Mouse (Mus musculus): ENCODE results near the gene Hist1h2bk.

The Hist1h2bk gene

GRCm38 (mm10) chr13:22035267-22036148 is at the start of gene Hist1h2bk, which contains the start of gene Hist1h2ah:
Gene Hist1h2bk (plus strand): TSS chr13:22035870.
Gene Hist1h2ah (minus strand): TSS chr13:22035568.
- peak; percentile 98 for DNase-seq

GRCm38 (mm10) chr13:21992550-21992949 is 43.1 kb upstream of the Hist1h2bk start:
- DNase-seq = no peak

DNA sequence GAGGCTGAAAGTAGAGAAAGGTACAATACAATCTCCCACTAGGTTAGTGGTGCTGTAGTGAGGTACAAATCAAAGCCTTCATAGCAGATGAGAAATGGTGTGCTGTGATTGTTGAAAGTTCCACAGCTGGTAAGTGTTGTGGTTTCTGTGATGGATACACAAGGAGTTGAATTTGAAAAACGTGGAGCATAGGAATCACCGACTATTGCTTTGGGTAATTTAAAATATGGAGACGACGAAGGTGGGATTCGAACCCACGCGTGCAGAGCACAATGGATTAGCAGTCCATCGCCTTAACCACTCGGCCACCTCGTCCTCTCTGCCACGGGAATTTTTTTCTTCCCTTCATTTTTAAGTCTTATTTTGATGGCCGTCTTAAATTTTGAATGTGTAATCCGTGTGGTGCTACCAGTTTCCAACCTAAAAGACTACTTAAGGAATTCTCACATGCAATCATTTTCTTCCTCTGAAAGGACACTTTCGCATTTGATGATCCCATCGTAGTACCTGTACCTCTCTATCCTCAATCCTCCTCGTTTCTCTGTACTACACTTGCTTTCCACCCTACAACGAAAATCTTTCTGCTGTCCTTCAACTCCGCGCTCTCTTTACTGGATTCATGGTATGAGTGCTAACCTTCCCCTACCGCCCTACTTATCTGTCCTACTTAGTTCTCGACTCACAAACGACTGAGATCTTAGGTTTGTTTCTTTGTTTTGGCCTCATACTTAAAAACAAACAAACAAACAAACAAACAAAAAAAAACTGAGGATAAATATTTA is 41.5 kb upstream of the Hist1h2bk start:
- DNase-seq = no peak

- DNase-seq = no peak
Measured at GRCm38 (mm10) chr13:21994896-21995295, 40.8 kb upstream of the Hist1h2bk start.

GRCm38 (mm10) chr13:21995331-21995914 is 40.2 kb upstream of the Hist1h2bk start:
- DNase-seq = peak; percentile 89

GRCm38 (mm10) chr13:21996101-21996839 is 39.4 kb upstream of the Hist1h2bk start:
- no peak for DNase-seq

GRCm38 (mm10) chr13:21996840-21997185 is 38.9 kb upstream of the Hist1h2bk start:
- peak; percentile 86 for DNase-seq

- DNase-seq = peak; percentile 75
Measured at GRCm38 (mm10) chr13:21997201-21997820, 38.4 kb upstream of the Hist1h2bk start.

DNA sequence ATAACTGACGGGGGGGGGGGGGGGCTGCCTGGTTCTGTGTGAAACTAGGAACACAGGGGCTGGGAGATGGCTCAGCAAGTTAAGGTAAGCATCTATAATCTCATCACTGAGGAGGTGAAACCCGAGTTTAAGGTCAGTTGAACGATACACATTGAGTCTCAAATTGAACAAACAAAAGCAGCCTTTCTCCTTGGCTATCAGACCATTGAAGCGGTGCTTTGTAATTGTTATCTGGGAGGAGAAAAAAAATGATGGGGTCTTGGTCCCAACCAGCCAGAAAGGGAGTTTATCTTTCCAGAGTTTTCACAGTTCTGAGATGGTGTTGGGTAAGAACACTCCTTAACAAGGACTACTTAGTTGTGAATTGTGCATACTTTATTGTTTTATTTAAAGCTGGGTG is 37.8 kb upstream of the Hist1h2bk start:
- no peak for DNase-seq

- no peak for DNase-seq
Measured at GRCm38 (mm10) chr13:21998412-21998811, 37.3 kb upstream of the Hist1h2bk start.

DNA sequence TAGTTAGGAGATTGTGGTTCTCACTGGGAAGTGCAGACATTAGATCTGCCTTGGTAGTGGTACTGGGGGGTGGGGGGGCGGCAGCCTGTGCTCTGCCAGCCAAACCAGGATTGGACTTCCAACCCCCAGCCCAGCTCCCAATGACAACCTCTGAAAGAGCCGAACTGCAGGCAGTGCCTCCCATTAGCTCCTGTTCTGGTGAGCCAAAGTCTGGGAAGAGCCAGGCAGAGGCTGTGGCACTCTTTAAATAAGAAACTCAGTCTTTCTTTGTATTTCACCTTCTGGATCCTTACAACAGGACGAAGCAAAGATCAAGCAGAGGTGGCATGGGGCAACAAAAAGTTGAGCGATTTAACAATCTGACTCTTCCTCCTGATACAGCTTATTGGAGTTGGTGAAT is 36.5 kb upstream of the Hist1h2bk start:
- DNase-seq = no peak

- no peak for DNase-seq
Measured at GRCm38 (mm10) chr13:22001346-22001745, 34.3 kb upstream of the Hist1h2bk start.

DNA sequence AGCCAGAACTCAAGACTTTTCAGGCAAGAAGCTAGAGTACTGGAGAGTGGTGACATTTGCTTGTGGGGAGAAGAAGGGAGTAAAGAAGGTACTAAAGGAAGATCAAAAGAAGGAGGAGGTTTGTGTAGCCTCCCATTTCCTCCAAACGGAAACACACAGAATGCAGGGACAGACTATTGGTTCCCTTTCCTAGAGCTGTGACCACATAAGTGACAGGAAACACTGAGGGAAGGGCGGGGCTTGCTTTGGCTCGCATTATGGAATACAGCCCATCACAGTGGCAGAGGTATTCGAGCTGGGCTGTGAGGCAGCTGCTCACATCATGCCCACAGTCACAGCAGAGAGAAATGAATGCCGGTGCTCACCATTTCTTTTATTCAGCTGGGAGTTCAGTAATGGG is 33.8 kb upstream of the Hist1h2bk start:
- DNase-seq = peak; percentile 74

- DNase-seq = peak; percentile 92
Measured at GRCm38 (mm10) chr13:22005605-22006333, 29.9 kb upstream of the Hist1h2bk start.

DNA sequence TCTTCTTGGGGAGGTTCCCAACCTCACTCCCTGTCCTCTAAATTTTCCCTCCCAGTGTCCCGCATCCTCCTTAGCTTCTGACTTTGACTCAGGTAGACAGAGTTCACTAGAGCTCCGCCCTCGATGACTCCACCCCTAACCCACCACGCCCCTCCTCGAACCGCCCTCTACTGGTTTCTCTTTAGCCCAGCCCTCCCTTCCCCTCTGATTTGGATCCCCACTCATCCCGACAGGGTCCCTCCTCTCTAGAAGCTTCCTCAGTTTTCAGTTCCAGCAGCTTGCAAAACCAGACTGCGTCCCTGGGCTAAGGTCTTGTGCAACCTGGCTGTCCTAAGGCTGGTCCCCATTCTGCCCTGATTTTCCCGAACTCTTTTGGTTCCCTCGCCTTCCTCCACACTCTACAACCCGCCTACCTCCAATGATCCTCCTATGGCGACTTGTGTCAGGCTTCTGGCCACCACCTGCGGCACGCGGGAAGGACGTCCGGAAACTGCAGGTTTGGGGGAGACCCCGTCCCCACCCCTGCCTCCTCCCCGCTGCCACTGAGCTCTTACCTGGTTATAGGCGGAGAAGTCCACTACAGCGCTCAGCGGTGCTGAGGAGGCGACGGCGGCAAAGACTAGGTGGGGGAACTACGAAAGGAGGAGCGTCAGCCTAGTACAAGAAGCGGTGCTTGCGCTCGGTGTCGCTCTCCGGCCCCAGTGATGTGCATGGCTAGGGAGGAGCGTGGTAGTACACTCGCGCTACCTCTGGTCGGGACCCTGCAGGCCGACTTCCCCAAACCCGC is 29.1 kb upstream of the Hist1h2bk start:
- DNase-seq = peak; percentile 96

DNA sequence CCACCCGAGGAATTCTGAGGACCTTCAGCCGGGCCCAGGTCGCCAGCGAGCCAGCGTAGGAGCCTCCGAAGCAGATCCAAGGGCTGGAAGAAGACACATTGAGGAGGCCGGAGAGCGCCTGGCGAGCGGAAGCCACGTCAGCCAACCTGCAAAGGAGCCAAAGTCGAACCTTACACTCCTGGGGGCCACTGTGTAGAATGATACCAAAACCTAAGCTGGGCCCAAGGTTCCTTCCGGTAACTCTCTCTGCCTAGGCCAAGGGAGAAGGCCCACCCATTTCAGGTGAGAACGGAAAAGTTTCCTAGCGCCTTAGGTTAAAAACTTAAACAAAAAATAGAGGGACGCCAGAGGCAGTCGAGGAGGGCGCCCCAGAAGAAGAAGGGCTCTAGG is 28.6 kb upstream of the Hist1h2bk start:
- DNase-seq = peak; percentile 75

GRCm38 (mm10) chr13:22007872-22008271 is 27.8 kb upstream of the Hist1h2bk start:
- peak; percentile 63 for DNase-seq

DNA sequence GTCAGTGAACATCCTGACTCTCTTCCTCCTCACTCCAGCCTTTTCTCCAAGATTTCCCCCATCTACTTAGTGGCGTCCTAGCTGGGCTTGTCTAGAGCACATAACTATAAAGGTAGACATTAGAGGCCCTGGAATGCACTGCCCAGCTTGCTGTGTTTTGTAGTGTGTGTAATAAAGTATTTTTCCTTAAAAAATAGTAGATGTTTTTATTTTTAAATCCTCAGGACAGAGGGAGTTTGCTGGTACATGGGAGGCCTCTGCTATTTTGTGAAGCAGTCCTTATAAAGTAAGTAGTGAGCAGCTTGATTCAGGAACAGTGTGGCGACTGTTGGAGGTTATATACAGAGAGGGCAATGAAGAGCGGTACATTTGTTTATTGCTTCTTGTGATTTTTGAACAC is 27.0 kb upstream of the Hist1h2bk start:
- DNase-seq = peak; percentile 64

DNA sequence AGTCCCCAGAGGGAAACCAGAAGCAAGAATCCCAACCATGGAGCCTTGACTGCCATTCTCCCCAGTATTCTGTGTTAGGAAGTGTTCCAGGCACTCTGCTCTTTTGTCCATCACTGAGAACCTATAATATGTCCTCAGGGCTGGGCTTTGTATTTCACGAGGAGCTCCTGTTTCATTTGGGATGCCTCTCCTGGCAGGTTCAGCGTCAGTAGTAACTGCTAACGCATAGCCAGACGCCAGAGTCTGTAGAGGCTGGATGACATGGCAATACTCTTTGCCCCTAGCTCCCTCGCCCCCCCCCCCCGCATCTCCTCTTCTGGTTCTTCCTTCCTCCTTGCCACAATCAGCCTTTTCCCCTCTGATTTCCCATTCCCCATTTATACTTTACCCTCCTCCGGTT is 26.0 kb upstream of the Hist1h2bk start, which contains the start of gene Prss16:
Prss16 (minus strand) TSS at position 101 of the 400 bp plus-strand sequence.
- DNase-seq = no peak

GRCm38 (mm10) chr13:22013716-22014115 is 22.0 kb upstream of the Hist1h2bk start:
- no peak for DNase-seq

GRCm38 (mm10) chr13:22014411-22014845 is 21.2 kb upstream of the Hist1h2bk start:
- DNase-seq = no peak

Measured in heart, adult 11 months (tissue).